Mouse (Mus musculus) olfactory bulb, adult 2 months (tissue): ENCODE data around the gene Prf1. TPM values are rescaled to one million over a fixed set of nuclear protein-coding genes. Genes with fewer than 3 reads are reported as not detected.

ENCODE experiments used
- H3K27ac ChIP-seq: fragments of 200-500 bp; 2 replicates; pipeline ENCODE4 v1.5.1; 2012; ENCODE audit warnings: low read depth, low read length; ENCODE audit not compliant: insufficient read depth
- H3K4me1 ChIP-seq: fragments of 200-500 bp; 2 replicates; pipeline ENCODE4 v1.6.1; 2012; ENCODE audit warnings: low read length; ENCODE audit not compliant: control insufficient read depth, insufficient read depth
- H3K4me3 ChIP-seq: fragments of 200-500 bp; 2 replicates; pipeline ENCODE4 v1.5.1; 2012; ENCODE audit warnings: mild to moderate bottlenecking, low read depth, low read length, moderate library complexity; ENCODE audit not compliant: insufficient read depth
- CTCF ChIP-seq: fragments of 200-500 bp; IDR thresholded peaks from 2 replicates; pipeline ENCODE4 v1.5.1; 2012; ENCODE audit warnings: low read depth, mild to moderate bottlenecking, low read length, moderate library complexity; ENCODE audit not compliant: insufficient read depth
- POLR2A ChIP-seq: fragments of 200-500 bp; IDR thresholded peaks from 2 replicates; pipeline ENCODE4 v1.6.1; 2012; ENCODE audit warnings: mild to moderate bottlenecking, low read depth, low read length, moderate library complexity; ENCODE audit not compliant: insufficient read depth
- WGBS: fragments of 180-500 bp; shearing (Covaris S2); methylation state at CpG from one replicate; pipeline ENCODE4 v1.1.7; 2018; 5-methylcytosine and 5-hydroxymethylcytosine counted together
- polyA plus RNA-seq: library from polyadenylated mRNA; stranded (reverse); fragments of >200 nt; gene quantifications from 2 replicates; pipeline ENCODE4 v1.2.4, GENCODE M21; 2012; ENCODE audit warnings: low replicate concordance; ENCODE audit not compliant: missing spikeins, insufficient read depth, insufficient read length

Gene Prf1
- polyA plus RNA-seq, 1 experiment: not detected

- 86% methylated on average over 4 of the region's 4 CpGs for WGBS
- no peak overlapping the region for H3K27ac ChIP-seq
- peaks cover 10% of the 10 kb centered on the region for H3K4me1 ChIP-seq
- TF ChIP-seq POLR2A (no peak), CTCF (no peak)
- no peak overlapping the region for H3K4me3 ChIP-seq
These were observed 13.3 kb upstream of the Prf1 start for GRCm38 (mm10) chr10:61284309-61284708.

- Histone ChIP-seq H3K4me3 (no peak overlapping the region), H3K4me1 (peaks cover 10% of the 10 kb centered on the region), H3K27ac (no peak overlapping the region)
- TF ChIP-seq POLR2A (no peak), CTCF (no peak)
- 58% methylated on average over 11 of the region's 11 CpGs for WGBS
These were observed 12.4 kb upstream of the Prf1 start for GRCm38 (mm10) chr10:61285271-61285670.

GRCm38 (mm10) chr10:61286246-61286645 lies 11.4 kb upstream of the Prf1 start:
- H3K4me3 ChIP-seq: no peak overlapping the region
- TF ChIP-seq POLR2A (no peak), CTCF (no peak)
- H3K4me1 ChIP-seq: peaks cover 10% of the 10 kb centered on the region
- H3K27ac ChIP-seq: no peak overlapping the region
- WGBS: 58% methylated on average over 7 of the region's 7 CpGs

- Histone ChIP-seq H3K4me3 (no peak overlapping the region), H3K4me1 (peaks cover 8% of the 10 kb centered on the region), H3K27ac (no peak overlapping the region)
- 45% methylated on average over 2 of the region's 2 CpGs for WGBS
- TF ChIP-seq CTCF (no peak), POLR2A (no peak)
These were observed 7.6 kb upstream of the Prf1 start for GRCm38 (mm10) chr10:61290016-61290415.

GRCm38 (mm10) chr10:61290479-61290878 lies 7.2 kb upstream of the Prf1 start:
- 54% methylated on average over 2 of the region's 2 CpGs for WGBS
- TF ChIP-seq CTCF (no peak), POLR2A (no peak)
- Histone ChIP-seq H3K4me3 (no peak overlapping the region), H3K27ac (no peak overlapping the region), H3K4me1 (peaks cover 3% of the 10 kb centered on the region)

GRCm38 (mm10) chr10:61294242-61294641 lies 3.4 kb upstream of the Prf1 start:
- Histone ChIP-seq H3K4me3 (no peak overlapping the region), H3K27ac (no peak overlapping the region), H3K4me1 (no peaks in the 10 kb centered on the region)
- TF ChIP-seq POLR2A: no peak
- TF ChIP-seq CTCF: no peak
- 32% methylated on average over 8 of the region's 8 CpGs for WGBS

- 52% methylated on average over 8 of the region's 8 CpGs for WGBS
- H3K4me3 ChIP-seq: no peak overlapping the region
- no peaks in the 10 kb centered on the region for H3K4me1 ChIP-seq
- H3K27ac ChIP-seq: no peak overlapping the region
- TF ChIP-seq CTCF: no peak
- no peak for TF ChIP-seq POLR2A
These were observed 754 bp upstream of the Prf1 start for GRCm38 (mm10) chr10:61296713-61297445.

- 70% methylated on average over 3 of the region's 3 CpGs for WGBS
- Histone ChIP-seq H3K4me3 (no peak overlapping the region), H3K4me1 (no peaks in the 10 kb centered on the region), H3K27ac (no peak overlapping the region)
- TF ChIP-seq POLR2A: no peak
- TF ChIP-seq CTCF: no peak
These were observed 3.4 kb downstream of the Prf1 start for GRCm38 (mm10) chr10:61300996-61301395.

GRCm38 (mm10) chr10:61304046-61304445 lies 6.4 kb downstream of the Prf1 start:
- TF ChIP-seq POLR2A: no peak
- no peak for TF ChIP-seq CTCF
- H3K27ac ChIP-seq: no peak overlapping the region
- H3K4me1 ChIP-seq: no peaks in the 10 kb centered on the region
- H3K4me3 ChIP-seq: no peak overlapping the region
- WGBS: 60% methylated on average over 6 of the region's 6 CpGs

GRCm38 (mm10) chr10:61305928-61306590 lies 8.4 kb downstream of the Prf1 start:
- no peak overlapping the region for H3K27ac ChIP-seq
- H3K4me1 ChIP-seq: no peaks in the 10 kb centered on the region
- WGBS: 91% methylated on average over 13 of the region's 13 CpGs
- TF ChIP-seq CTCF: no peak
- TF ChIP-seq POLR2A: no peak
- H3K4me3 ChIP-seq: no peak overlapping the region
